Mouse (Mus musculus) erythroblast, embryonic 14.5 days (primary cell): ENCODE results near the gene Ptpn3.

ENCODE experiments used
- GATA1 ChIP-seq: IDR thresholded peaks from 2 replicates; pipeline ENCODE4 v1.6.1; 2012; ENCODE audit warnings: low read length, inconsistent platforms, mixed read lengths
- TAL1 ChIP-seq: IDR thresholded peaks from 3 replicates; pipeline ENCODE4 v1.6.1; 2012; ENCODE audit warnings: low read length, inconsistent platforms, mixed read lengths

GRCm38 (mm10) chr4:57278812-57279211 is 22.8 kb downstream of the Ptpn3 start:
- TF ChIP-seq GATA1 (no peak), TAL1 (no peak)
